In the genomic region with DNA sequence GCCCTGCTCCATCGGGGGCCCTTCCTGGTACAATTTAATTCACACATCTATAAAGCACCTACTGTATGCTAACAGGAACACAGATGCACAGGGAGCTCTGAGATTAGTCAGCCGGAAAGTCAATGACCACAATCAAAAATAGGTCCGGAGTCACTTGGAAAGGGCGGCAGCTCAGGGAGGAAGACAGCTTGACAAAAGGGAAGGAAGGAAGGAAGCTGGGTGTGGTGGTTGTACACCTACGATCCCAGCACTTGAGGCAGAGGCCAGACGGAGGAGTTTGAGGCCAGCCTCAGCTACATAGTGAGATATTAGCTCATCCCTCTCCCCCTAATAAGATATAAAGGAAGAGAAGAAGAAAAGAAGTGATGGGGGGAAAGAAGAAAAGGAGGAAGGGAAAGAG, we compare ENCODE assay signal across 41 mouse cellular contexts. TPM values are rescaled to one million over a fixed set of nuclear protein-coding genes. Genes with fewer than 3 reads are reported as not detected.
"Had no signal": no experiment of that assay in that cellular context is flagged by ENCODE, and none has a peak within 500 bp of the region (broad histone marks: within the 10 kb centered on the region; RNA-seq: fewer than 3 reads in every experiment).

No protein-coding gene starts in this region.

- H3K4me3 ChIP-seq: limb, embryonic 10.5 days; limb, embryonic 12.5 days; limb, embryonic 13.5 days; limb, embryonic 15.5 days; liver, embryonic 12.5 days; liver, embryonic 13.5 days; liver, embryonic 15.5 days; lung, embryonic 15.5 days; megakaryocyte, embryonic 14.5 days; midbrain, embryonic 10.5 days; midbrain, embryonic 12.5 days; midbrain, embryonic 13.5 days; midbrain, embryonic 15.5 days; myocyte; neural tube, embryonic 12.5 days had no signal

- H3K9me3 ChIP-seq: limb, embryonic 10.5 days; limb, embryonic 12.5 days; limb, embryonic 13.5 days; limb, embryonic 15.5 days; liver, embryonic 12.5 days; liver, embryonic 13.5 days; liver, embryonic 15.5 days; lung, embryonic 15.5 days; megakaryocyte, embryonic 14.5 days; midbrain, embryonic 10.5 days; midbrain, embryonic 12.5 days; midbrain, embryonic 13.5 days; midbrain, embryonic 15.5 days; neural tube, embryonic 12.5 days had no signal

- DNase-seq: left cerebral cortex, postnatal 4 days; liver; liver, embryonic 13.5 days; liver, postnatal 0 days; lung, adult 18-20 months; lung, adult 2 months; lung, embryonic 14.5 days; lung, postnatal 10 days; lung, postnatal 14 days; lung, postnatal 36 days; lung, postnatal 4 days; midbrain, embryonic 14.5 days had no signal

- H3K4me1 ChIP-seq: limb, embryonic 10.5 days; limb, embryonic 12.5 days; liver, embryonic 12.5 days; liver, embryonic 13.5 days; liver, embryonic 15.5 days; lung, embryonic 15.5 days; megakaryocyte, embryonic 14.5 days; midbrain, embryonic 10.5 days; midbrain, embryonic 12.5 days; midbrain, embryonic 13.5 days; midbrain, embryonic 15.5 days; neural tube, embryonic 12.5 days had no signal

- H3K36me3 ChIP-seq: limb, embryonic 10.5 days; limb, embryonic 12.5 days; limb, embryonic 13.5 days; limb, embryonic 15.5 days; liver, embryonic 12.5 days; liver, embryonic 13.5 days; liver, embryonic 15.5 days; lung, embryonic 15.5 days; midbrain, embryonic 10.5 days; midbrain, embryonic 12.5 days; midbrain, embryonic 13.5 days; midbrain, embryonic 15.5 days; neural tube, embryonic 12.5 days had no signal

- H3K27me3 ChIP-seq: limb, embryonic 15.5 days; midbrain, embryonic 12.5 days; midbrain, embryonic 13.5 days; midbrain, embryonic 15.5 days; neural tube, embryonic 12.5 days had no signal

- H3K27ac ChIP-seq: limb, embryonic 10.5 days; limb, embryonic 12.5 days; limb, embryonic 13.5 days; limb, embryonic 15.5 days; liver, embryonic 12.5 days; liver, embryonic 13.5 days; liver, embryonic 14.5 days; liver, embryonic 15.5 days; lung, embryonic 15.5 days; macrophage; midbrain, embryonic 10.5 days; midbrain, embryonic 12.5 days; midbrain, embryonic 13.5 days; midbrain, embryonic 15.5 days; neural tube, embryonic 12.5 days had no signal

RNA-seq across cellular contexts. Expression of a gene that starts 39.6 kb away (rescaled TPM):
- total RNA-seq: megakaryocyte progenitor cell, adult 5-6 weeks; megakaryocyte, adult 5-6 weeks; monocyte, adult 5-6 weeks had no signal
- polyA plus RNA-seq: macrophage had no signal

RNA-seq across cellular contexts. Expression of a gene that starts 54.2 kb away (rescaled TPM):
- total RNA-seq: left cerebral cortex, postnatal 10 days; left cerebral cortex, postnatal 14 days; left cerebral cortex, postnatal 4 days; liver, adult 2 months; megakaryocyte progenitor cell, adult 5-6 weeks; megakaryocyte, adult 5-6 weeks; megakaryocyte-erythroid progenitor cell, adult 5-6 weeks; monocyte, adult 5-6 weeks had no signal
- polyA plus RNA-seq: limb, embryonic 11.5 days; limb, embryonic 12.5 days; liver, adult 2 months; liver, embryonic 11.5 days; liver, embryonic 12.5 days; liver, embryonic 13.5 days; liver, embryonic 14.5 days; liver, embryonic 15.5 days; macrophage; midbrain, embryonic 10.5 days; midbrain, embryonic 11.5 days; midbrain, embryonic 12.5 days; midbrain, embryonic 14.5 days; midbrain, embryonic 16.5 days; midbrain, postnatal 0 days; myocyte; neural tube, embryonic 11.5 days; neural tube, embryonic 12.5 days had no signal
